Mouse (Mus musculus) erythroblast, embryonic 14.5 days (primary cell): ENCODE results near the gene Trim2. TPM values are rescaled to one million over a fixed set of nuclear protein-coding genes. Genes with fewer than 3 reads are reported as not detected.

Experiments
- H3K27me3 ChIP-seq: 2 replicates; pipeline ENCODE4 v1.6.1; 2012; ENCODE audit warnings: inconsistent platforms; ENCODE audit not compliant: control insufficient read depth
- H3K36me3 ChIP-seq: 2 replicates; pipeline ENCODE4 v1.6.1; 2012; ENCODE audit warnings: mild to moderate bottlenecking, inconsistent platforms; ENCODE audit not compliant: control insufficient read depth
- H3K4me1 ChIP-seq: 2 replicates; pipeline ENCODE4 v1.6.1; 2012; ENCODE audit warnings: inconsistent platforms; ENCODE audit not compliant: control insufficient read depth
- H3K4me3 ChIP-seq: replicated peaks from 2 replicates; pipeline ENCODE3; 2012; ENCODE audit warnings: moderate library complexity, mild to moderate bottlenecking, inconsistent platforms
- H3K9me3 ChIP-seq: 2 replicates; pipeline ENCODE4 v1.6.1; 2012; ENCODE audit warnings: low read length, inconsistent platforms, mixed read lengths; ENCODE audit not compliant: control insufficient read depth
- GATA1 ChIP-seq: IDR thresholded peaks from 2 replicates; pipeline ENCODE4 v1.6.1; 2012; ENCODE audit warnings: low read length, inconsistent platforms, mixed read lengths
- TAL1 ChIP-seq: IDR thresholded peaks from 3 replicates; pipeline ENCODE4 v1.6.1; 2012; ENCODE audit warnings: low read length, inconsistent platforms, mixed read lengths
- polyA plus RNA-seq: library from polyadenylated mRNA; stranded (reverse); fragments of >175 nt; gene quantifications from 2 replicates; pipeline ENCODE4 v1.2.3, GENCODE M21; 2012

The Trim2 gene
- polyA plus RNA-seq, 1 experiment: 0.02 TPM

DNA sequence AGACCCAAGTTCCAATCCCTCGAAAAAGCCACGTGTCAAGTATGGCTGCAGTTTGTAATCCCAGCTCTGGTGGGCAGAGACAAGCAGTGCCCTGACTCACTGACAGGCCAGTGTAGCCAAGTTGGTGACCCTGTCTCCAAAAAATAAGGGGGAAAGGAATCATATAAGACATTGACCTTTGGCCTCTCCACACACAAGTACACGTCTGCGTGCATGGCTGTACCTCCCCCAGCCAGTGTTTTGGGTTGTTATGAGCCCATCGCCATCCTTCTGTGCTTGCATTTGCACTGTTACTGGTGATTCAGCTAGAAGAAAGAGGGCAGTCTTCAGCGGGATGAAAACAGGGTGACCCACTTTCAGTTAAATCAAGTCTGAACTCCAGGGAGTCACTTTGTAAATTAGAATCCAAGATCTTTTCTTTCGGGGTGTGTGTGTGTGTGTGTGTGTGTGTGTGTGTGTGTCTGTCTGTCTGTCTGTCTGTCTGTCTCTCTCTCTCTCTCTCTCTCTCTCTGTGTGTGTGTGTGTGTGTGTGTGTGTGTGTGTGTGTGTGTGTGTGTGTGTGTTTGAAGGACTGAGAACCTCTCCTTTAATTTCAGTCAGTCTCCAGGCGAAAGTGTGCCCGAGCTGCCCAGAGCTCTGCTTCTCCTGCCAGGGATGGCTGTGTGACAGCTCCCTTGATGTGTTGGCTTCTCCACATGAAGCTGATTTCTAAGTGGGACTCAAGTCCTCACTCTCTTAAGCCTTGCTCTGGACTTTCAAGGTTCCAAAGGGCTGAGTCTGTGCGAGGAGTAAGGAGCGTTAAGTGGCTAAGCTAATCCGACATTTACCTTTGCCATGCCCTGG lies 89.3 kb downstream of the Trim2 start:
- Histone ChIP-seq H3K4me1 (no peaks in the 10 kb centered on the region), H3K36me3 (no peaks in the 10 kb centered on the region), H3K9me3 (no peaks in the 10 kb centered on the region), H3K4me3 (no peak overlapping the region), H3K27me3 (peaks cover 45% of the 10 kb centered on the region)
- TF ChIP-seq GATA1: no peak
- TF ChIP-seq TAL1: no peak

DNA sequence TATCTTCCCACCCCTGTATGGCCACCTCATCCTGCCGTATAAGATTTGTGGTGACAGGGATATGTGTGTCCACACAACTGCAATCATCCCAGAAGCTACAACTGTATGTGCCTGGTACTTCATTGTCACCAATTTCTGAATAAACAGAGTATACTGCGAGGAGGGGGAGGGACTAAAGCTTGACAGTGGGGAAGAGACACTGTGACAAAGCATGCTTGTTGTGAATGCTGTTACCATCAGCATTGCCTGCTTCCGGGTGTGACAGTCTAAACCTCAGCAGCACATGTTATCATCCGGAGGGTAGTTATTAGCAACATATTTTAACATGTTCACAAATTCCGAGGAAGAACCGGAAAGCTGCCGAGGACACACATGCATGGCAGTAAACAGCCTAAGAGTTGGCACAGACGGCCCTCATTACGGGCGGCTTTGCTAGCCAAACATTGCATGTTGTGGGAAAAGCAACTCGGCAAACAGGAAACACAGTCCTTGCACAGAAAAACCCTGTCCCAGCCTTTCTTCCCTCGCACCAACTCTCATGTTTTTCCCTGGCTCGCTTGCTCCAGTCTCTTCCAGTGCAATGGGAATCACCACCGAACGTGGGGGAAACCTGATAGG lies 90.8 kb downstream of the Trim2 start:
- Histone ChIP-seq H3K27me3 (peaks cover 33% of the 10 kb centered on the region), H3K4me3 (no peak overlapping the region), H3K4me1 (no peaks in the 10 kb centered on the region), H3K9me3 (no peaks in the 10 kb centered on the region), H3K36me3 (no peaks in the 10 kb centered on the region)
- TF ChIP-seq TAL1: no peak

DNA sequence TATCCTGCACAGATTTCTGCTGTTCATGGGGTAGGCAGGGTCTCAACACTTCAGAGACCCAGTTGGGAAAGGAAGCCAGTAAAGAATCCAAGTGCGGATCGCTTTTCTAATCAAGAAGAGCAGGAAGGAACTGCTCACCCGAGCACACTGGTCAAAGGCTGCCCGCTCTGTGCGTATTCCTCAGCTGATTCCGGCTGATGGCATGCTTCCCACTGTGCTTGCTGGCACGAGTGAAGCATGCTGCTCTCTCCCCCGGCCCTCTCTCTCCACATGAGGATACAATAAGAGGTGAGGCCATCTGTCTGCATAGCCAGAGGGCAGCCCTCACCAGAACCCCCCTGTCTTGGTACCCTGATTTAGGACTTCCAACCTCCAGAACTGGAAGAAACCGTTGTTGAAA lies 91.4 kb downstream of the Trim2 start:
- H3K36me3 ChIP-seq: no peaks in the 10 kb centered on the region
- no peak for TF ChIP-seq TAL1
- no peak for TF ChIP-seq GATA1
- no peak overlapping the region for H3K4me3 ChIP-seq
- peaks cover 27% of the 10 kb centered on the region for H3K27me3 ChIP-seq
- no peaks in the 10 kb centered on the region for H3K4me1 ChIP-seq
- no peaks in the 10 kb centered on the region for H3K9me3 ChIP-seq

DNA sequence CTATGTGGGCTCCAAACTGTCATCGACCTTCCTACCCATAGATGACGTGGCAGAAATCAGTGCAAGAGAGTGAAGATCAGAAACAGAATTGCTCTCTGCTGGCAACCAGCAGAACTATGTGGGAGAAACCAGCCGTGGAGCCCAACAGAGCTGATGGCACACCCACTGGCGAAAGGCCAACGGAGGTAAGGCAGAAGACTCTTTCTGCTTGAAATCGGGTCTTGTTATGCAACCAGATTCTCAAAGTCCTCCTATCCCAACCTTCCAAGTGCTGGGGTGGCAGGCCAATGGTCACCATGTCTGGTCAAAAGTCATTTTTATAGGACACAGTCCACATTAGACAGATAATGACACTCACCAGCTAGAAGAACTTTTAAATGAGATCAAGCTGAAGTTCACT lies 92.2 kb downstream of the Trim2 start:
- Histone ChIP-seq H3K4me1 (no peaks in the 10 kb centered on the region), H3K36me3 (no peaks in the 10 kb centered on the region), H3K27me3 (peaks cover 21% of the 10 kb centered on the region), H3K4me3 (no peak overlapping the region), H3K9me3 (no peaks in the 10 kb centered on the region)
- no peak for TF ChIP-seq GATA1
- TF ChIP-seq TAL1: no peak

DNA sequence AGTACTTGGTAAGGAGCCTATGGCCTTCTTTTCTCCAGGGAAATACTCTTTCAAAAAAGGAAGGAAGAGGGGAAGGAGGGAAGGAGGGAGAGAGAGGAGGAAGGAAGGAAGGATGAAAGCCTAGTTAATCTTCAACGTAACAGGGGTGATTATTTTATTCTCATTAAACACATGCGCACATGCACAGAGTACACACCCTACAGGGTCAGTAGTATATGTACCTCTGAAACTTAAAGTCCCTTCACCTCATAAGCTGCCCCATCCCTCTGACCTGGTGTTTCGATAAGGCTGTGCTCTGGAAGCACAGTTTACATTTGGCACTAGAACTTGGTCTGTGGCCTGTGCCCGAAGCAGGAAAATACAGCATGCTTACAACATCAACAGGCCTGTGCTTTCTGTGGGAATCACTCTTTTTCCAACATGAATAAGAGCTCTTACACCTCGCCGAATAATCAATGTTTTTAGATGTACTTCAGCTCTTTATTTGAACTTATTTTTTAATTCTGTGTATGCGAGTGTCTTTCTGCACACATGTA lies 95.3 kb downstream of the Trim2 start:
- Histone ChIP-seq H3K4me1 (no peaks in the 10 kb centered on the region), H3K4me3 (no peak overlapping the region), H3K9me3 (no peaks in the 10 kb centered on the region), H3K27me3 (peaks cover 4% of the 10 kb centered on the region; the same call in 1 of the 2 replicates), H3K36me3 (no peaks in the 10 kb centered on the region; the same call in 1 of the 2 replicates)
- TF ChIP-seq TAL1: no peak
- no peak for TF ChIP-seq GATA1

DNA sequence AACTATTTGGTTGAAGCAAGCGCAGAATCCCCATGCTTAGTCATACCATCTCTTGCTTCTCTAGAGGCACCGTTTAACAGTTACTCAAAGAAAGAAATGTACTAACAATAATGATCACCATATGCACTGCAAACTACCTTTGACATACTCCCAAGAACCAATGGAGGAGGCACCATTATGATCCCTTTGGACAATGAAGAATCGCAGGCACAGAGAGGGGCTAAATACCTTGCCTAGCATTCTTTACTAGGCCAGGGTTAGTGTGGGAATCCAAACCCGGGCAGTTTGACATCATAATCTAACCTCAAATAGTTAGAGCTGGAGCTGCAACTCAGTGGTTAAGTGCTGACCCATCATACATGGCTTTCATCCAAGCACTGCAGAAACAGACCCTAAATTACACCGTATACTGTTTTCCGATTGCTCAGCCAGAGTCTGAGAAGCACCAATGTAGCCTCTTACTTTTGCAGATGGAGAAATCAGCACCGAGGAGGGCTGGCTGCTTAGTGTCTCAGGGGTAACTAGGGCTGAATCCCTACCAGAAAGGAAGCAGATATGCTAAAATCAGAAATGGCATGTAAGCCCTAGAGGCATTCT lies 97.7 kb downstream of the Trim2 start:
- H3K27me3 ChIP-seq: peaks cover 4% of the 10 kb centered on the region; the same call in 1 of the 2 replicates
- H3K4me1 ChIP-seq: no peaks in the 10 kb centered on the region
- no peak overlapping the region for H3K4me3 ChIP-seq
- H3K9me3 ChIP-seq: no peaks in the 10 kb centered on the region
- TF ChIP-seq TAL1: no peak
- H3K36me3 ChIP-seq: no peaks in the 10 kb centered on the region; the same call in 1 of the 2 replicates

DNA sequence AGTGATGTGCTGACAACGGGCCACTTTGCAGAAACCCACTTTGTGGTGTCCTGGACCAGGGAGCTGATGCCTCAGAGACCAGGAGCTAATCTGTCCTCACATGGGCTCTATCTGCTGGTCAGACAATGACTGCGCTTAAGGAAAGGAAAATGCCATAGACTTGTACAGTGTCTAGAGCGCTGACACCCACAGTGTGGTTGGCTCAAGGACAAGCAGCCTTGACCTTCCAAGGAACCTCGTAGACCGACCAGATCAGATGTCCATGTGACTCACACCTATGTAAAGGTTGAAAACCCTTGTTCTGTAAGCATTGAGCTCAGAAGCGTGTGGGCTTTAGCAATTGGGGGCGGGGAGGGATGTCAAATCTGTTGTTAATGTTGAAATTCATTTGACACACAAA lies 98.2 kb downstream of the Trim2 start:
- TF ChIP-seq GATA1: no peak
- no peak for TF ChIP-seq TAL1
- Histone ChIP-seq H3K27me3 (peaks cover 4% of the 10 kb centered on the region; the same call in 1 of the 2 replicates), H3K4me3 (no peak overlapping the region), H3K36me3 (no peaks in the 10 kb centered on the region; the same call in 1 of the 2 replicates), H3K4me1 (no peaks in the 10 kb centered on the region), H3K9me3 (no peaks in the 10 kb centered on the region)

DNA sequence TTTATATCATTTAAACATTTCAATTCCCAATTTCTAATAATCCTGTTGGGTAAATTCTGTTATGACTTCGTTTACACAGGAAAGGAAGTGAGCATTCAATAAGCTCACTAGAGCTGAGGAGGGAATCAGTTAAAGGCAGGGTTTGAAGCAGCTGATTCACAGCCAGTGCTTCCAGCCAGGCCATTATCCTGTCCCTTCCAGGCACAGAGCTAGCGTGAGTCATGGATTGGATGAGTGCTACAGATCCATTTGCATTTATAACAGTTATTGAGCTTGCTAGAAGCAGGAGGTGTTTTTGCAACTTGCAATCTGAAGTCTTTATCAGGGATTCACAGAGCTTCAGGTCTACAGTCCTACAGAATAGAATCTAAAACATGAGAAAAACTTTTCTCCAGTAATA lies 99.3 kb downstream of the Trim2 start:
- TF ChIP-seq TAL1 (no peak), GATA1 (no peak)
- H3K9me3 ChIP-seq: no peaks in the 10 kb centered on the region
- no peaks in the 10 kb centered on the region; the same call in 1 of the 2 replicates for H3K36me3 ChIP-seq
- no peaks in the 10 kb centered on the region for H3K4me1 ChIP-seq
- peaks cover 4% of the 10 kb centered on the region; the same call in 1 of the 2 replicates for H3K27me3 ChIP-seq
- no peak overlapping the region for H3K4me3 ChIP-seq

DNA sequence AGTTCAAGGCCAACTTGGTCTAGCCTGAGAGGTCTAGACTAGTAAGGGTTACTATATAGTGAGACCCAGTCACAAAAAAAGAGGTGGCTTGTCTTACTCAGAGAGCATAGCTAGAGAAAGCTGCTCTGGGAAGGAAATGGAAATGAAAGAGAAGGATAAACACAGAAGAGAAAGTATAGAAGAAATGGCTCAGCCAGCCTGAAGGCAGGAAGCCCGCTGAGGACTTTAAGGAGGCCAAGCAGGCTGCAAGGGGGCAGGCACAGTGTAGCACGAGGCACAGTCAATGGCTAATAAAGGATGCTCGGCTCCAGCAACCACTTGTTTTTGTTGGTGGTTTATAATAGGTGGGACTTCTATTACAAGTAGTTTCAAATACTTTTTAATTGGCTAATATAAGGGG lies 100.6 kb downstream of the Trim2 start:
- H3K4me3 ChIP-seq: no peak overlapping the region
- TF ChIP-seq TAL1 (no peak), GATA1 (no peak)
- H3K36me3 ChIP-seq: no peaks in the 10 kb centered on the region; the same call in 1 of the 2 replicates

More for the DNA sequence above, 100.6 kb downstream of the Trim2 start:
- no peaks in the 10 kb centered on the region for H3K4me1 ChIP-seq
- peaks cover 6% of the 10 kb centered on the region; the same call in 1 of the 2 replicates for H3K27me3 ChIP-seq
- no peaks in the 10 kb centered on the region for H3K9me3 ChIP-seq
